Mouse (Mus musculus) frontal cortex, adult (tissue): ENCODE data around the gene Prkd1.
A peak's percentile ranks its signal among the peaks of the same experiment; 100 is the strongest.

Experiments
- ATAC-seq: cut with Nextera tagmentation; 2 replicates; pipeline ENCODE4 v1.9.2; 2017; ENCODE audit warnings: mild to moderate bottlenecking, moderate library complexity, mixed read lengths; ENCODE audit not compliant: low TSS enrichment

Gene Prkd1

GRCm38 (mm10) chr12:50352404-50352803 lies 296.5 kb downstream of the Prkd1 start:
- peak; percentile 98 for ATAC-seq

DNA sequence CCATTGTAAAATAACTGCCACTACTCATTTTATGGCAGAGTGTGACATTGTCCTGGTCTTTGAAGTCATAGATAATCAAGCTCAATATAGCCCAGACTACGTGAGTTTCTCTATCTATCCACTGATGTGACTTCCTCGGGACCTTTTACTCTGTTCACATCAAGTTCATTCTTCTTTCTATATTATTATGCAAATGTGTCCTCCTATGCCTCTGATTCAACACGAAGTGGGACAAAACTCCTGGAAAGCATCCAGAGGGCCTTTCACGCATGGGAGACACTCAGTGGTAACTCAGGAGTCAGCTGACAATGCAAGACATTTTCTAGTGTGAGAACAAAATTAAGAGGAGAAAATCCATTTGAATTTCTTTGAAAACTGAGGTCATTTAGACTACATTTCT lies 315.7 kb downstream of the Prkd1 start:
- no peak for ATAC-seq

DNA sequence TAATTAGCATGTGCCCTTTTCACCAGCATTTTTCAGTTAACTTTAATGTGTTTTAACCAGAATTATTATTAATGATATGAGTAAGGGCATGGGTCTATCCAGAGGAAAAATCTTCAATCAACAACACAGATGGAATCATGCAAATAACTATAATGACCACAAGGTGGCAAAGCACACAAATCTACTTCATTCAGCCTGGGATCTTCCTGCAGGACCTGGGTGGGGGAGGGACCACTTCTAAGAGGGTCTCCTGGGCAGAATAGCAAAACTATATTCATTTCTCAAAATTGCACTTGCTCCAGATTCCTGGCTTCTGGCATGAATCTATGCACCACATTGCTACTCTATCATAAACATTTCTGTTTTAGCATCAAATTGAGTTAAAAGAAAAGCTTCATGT lies 334.3 kb downstream of the Prkd1 start:
- peak; percentile 50; the same call in 1 of the 2 replicates for ATAC-seq

DNA sequence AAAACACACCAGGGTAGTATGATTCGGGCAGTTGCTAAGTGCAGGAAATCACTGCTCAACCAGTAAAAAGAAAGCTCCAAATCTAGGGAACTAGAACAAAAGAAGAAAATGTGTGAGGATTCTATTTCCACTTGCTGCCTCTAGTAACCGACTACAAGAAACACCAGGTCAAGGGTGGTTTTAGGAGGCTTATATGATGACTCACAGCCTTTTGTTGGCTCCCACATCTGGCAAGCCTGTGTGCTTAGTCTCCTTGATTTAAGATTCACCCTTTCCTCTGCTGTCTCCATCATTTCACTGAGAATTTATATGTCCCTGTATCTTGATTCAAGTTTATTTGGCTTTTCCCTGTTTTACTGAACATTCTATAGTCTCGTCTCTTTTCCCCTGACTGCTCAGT lies 339.6 kb downstream of the Prkd1 start:
- ATAC-seq, result no peak

- no peak for ATAC-seq
Observed at GRCm38 (mm10) chr12:50301334-50301733, 347.6 kb downstream of the Prkd1 start.

- ATAC-seq, result no peak
Observed at GRCm38 (mm10) chr12:50296067-50296466, 352.8 kb downstream of the Prkd1 start.

GRCm38 (mm10) chr12:50295549-50295948 lies 353.3 kb downstream of the Prkd1 start:
- ATAC-seq, result peak; percentile 72; the same call in 1 of the 2 replicates

DNA sequence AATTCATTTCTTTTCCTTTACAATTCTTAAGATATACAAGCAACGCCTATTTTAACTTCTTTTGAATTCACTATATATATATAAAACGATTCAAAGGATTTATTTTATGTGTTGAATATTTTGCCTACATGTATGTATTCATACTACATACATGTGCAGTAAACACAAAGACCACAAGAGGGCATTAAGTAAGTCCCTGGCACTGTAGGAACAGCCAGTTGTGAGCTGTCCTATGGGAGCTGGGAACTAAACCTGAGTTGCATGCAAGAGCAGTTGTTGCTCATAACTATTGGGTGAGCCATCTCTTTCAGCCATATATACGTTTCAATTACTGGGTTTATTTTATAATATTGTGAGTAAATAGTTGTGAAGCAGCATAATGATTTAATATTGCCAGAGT lies 356.1 kb downstream of the Prkd1 start:
- no peak for ATAC-seq
